Mouse (Mus musculus): Measurements from ENCODE around the gene Hfe. TPM values are rescaled to one million over a fixed set of nuclear protein-coding genes. Genes with fewer than 3 reads are reported as not detected.
"Not testable (repeated sequence)": the region's sequence is repeated elsewhere in the genome, so short reads cannot be mapped to it uniquely, and the experiment has no call there.

Gene Hfe
- total RNA-seq, 2 experiments from 2014 or later = 14.7 to 24.7 TPM

DNA sequence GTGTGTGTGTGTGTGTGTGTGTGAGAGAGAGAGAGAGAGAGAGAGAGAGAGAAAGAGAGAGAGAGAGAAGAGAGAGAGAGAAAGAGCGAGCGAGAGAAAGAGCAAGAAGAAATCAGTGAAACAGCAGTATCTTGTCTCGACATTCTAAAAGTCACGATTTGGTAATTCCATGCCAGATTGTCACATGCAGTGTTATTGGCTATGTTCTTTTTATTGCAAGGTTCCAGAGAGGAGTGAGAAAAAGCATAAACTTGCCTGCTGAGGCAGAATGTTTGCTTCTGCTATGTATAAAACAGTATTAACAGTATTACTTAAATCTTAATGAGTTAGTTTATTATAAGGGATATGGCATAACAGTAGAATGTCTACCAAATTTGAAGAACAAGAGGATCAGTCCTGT is 24.7 kb downstream of the Hfe start:
- no peak for DNase-seq

DNA sequence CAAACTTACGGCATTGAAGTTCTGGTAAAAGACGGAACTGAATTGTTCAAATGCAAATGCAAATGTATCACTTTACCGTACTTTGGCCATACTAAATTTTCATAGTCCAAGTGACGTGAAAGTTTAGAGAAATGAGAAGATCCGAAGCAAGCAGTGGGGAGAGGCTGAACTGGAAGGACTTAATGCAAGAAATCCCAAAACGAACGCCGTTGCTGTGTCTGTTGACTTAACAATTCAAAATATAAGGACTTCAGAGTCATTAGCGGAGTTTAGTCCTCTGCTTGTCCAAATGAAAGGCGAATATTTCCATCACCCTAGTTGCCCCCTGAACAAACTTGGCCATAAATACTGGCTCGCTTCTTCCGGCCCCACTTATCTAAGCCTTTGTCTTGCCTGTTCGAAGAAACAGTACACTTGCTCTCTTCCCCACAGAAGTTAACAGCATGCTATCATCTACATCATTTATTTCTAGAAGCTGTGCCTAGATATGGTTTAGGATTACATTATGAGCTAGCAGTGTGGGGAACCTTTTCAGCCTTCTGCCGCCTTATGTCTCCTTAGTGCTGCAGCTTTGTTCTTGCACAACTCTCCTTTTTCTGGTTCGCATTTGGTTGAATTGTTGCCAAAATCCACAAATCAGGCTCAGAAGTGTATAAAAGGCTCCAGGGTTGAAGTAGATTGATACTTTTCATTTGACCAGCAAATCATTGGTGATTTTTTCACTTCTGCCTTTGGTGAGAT is 25.4 kb downstream of the Hfe start:
- DNase-seq = no peak

DNA sequence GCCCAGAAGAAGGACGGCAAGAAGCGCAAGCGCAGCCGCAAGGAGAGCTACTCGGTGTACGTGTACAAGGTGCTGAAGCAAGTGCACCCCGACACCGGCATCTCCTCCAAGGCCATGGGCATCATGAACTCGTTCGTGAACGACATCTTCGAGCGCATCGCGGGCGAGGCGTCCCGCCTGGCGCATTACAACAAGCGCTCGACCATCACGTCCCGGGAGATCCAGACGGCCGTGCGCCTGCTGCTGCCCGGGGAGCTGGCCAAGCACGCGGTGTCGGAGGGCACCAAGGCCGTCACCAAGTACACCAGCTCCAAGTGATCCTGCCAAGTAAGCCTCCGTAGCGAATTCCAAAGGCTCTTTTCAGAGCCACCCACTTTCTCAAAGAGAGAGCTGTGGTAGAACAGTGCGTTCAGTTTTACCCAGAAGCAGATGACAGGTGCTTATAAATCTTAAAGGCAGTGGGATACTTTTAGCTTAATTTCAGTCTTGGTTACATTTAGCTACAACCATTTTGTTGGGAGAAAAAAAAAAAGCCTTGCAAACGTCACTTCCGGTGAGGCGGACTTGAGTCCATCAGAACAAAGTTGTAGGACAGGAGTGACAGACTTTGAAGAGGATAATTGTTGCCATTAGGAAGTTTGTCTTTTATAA is 26.2 kb downstream of the Hfe start:
- DNase-seq = not testable (repeated sequence)

DNA sequence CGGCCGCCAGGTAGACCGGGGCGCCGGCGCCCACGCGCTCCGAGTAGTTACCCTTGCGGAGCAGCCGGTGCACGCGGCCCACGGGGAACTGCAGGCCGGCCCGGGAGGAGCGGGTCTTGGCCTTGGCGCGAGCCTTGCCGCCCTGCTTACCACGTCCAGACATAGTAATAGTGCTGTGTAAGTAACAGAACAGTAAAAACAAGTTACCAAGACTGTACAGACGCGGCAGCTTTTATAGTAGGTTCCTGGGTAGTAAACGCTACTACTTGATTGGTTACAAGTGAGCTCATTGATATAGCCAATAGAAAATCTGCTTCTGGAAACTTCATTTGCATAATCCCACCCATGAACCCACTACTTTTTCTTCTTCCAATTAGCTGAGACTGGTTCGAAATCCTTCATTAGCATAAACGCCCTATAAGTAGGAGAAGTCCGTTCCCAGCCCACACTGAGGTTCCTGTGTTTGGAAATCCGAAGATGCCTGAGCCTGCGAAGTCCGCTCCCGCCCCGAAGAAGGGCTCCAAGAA is 26.8 kb downstream of the Hfe start, which contains the start of the genes Hist1h2ac and Hist1h2bc:
Gene Hist1h2ac, minus strand, starts transcription at position 194 of the 527 bp plus-strand sequence.
Gene Hist1h2bc, plus strand, starts transcription at position 445 of the 527 bp plus-strand sequence.
- DNase-seq = peak; percentile 68

DNA sequence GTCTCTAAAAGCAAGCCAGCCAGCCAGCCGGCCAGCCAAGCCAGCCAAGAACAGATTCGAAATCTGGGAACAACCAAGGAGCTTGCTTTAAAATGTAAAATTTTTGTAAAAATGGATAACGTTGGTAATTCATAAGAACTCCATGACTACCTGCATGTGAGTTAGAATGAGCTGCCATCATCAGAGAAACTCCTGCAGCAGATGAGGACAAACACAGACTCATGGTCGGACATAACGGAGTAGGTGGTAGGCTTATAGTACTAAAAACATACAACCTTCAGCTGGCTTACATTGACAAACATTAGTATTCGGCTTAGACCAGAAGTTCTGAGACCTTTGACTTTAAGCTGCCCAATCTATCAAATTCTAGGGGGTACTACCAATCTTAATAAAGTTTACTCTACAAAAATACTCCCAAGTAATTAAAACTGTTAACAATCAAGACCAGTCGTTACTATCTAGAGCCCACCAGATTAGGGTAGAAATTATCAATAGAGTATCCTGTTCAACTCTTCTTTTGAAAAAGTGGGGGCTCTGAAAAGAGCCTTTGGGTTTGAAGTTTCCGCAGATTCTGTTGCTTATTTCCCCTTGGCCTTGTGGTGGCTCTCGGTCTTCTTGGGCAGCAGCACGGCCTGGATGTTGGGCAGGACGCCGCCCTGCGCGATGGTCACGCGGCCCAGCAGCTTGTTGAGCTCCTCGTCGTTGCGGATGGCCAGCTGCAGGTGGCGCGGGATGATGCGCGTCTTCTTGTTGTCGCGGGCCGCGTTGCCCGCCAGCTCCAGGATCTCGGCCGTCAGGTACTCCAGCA is 27.5 kb downstream of the Hfe start:
- DNase-seq = not testable (repeated sequence)

- DNase-seq = no peak
These were observed 28.1 kb downstream of the Hfe start for GRCm38 (mm10) chr13:23682623-23682946.

- DNase-seq = no peak
These were observed 28.6 kb downstream of the Hfe start for GRCm38 (mm10) chr13:23681990-23682582.

GRCm38 (mm10) chr13:23662536-23662935 is 48.1 kb downstream of the Hfe start:
- DNase-seq = no peak

GRCm38 (mm10) chr13:23659636-23660366 is 50.9 kb downstream of the Hfe start:
- no peak for DNase-seq

Small RNA genes within 50 kb of the gene (microRNA-seq; reads per million reads assigned to microRNA genes)
- gene Gm44314 (ENCODE audit: borderline replicate concordance in 2 of 2) = 0 reads per million in 2 experiments
- gene Gm44350 (ENCODE audit: borderline replicate concordance in 2 of 2) = 0 reads per million in 2 experiments
- 0 reads per million in 2 experiments for gene Gm44484 (ENCODE audit: borderline replicate concordance in 2 of 2)

Other genes starting within 250 kb of the Hfe start
- gene Btn1a1, start 245.0 kb downstream of the Hfe start, total RNA-seq (2021) = not detected
- not detected for gene Btn2a2, start 222.0 kb downstream of the Hfe start, total RNA-seq (2021)
- 100 to 1,000 TPM; 156 to 160 TPM for gene Hist1h4h, start 179.8 kb downstream of the Hfe start, total RNA-seq (2021)
- gene Hist1h2af, start 176.9 kb downstream of the Hfe start, total RNA-seq (2021) = 10 to 100 TPM in 1 of 2 experiments, 1 to 10 TPM in 1; 9.5 to 14.9 TPM
- 1 to 10 TPM; 2.0 to 3.9 TPM for gene Hist1h3g, start 175.4 kb downstream of the Hfe start, total RNA-seq (2021)
- 1 to 10 TPM in 1 of 2 experiments, under 1 TPM in 1; 0.90 to 1.7 TPM for gene Hist1h2bh, start 167.5 kb downstream of the Hfe start, total RNA-seq (2021)
- 1 to 10 TPM; 5.0 to 6.6 TPM for gene Hist1h3f, start 166.8 kb downstream of the Hfe start, total RNA-seq (2021)
- gene Hist1h4f, start 159.2 kb downstream of the Hfe start, total RNA-seq (2021) = 10 to 100 TPM; 15.2 to 26.3 TPM
- gene Hist1h1d, start 157.6 kb downstream of the Hfe start, total RNA-seq (2021) = 1 to 10 TPM; 1.2 to 2.3 TPM
- gene Hist1h3e, start 148.5 kb downstream of the Hfe start, total RNA-seq (2021) = 10 to 100 TPM; 11.7 to 13.0 TPM
- 1 to 10 TPM in 1 of 2 experiments, under 1 TPM in 1; 0.54 to 2.5 TPM for gene Hist1h2ae, start 139.6 kb downstream of the Hfe start, total RNA-seq (2021)
- gene Hist1h2bg, start 139.5 kb downstream of the Hfe start, total RNA-seq (2021) = 10 to 100 TPM; 24.4 to 24.5 TPM
- gene Hist1h2bf, start 136.7 kb downstream of the Hfe start, total RNA-seq (2021) = 10 to 100 TPM; 10.4 TPM
- gene Hist1h2ad, start 136.5 kb downstream of the Hfe start, total RNA-seq (2021) = 1 to 10 TPM; 1.5 to 5.5 TPM
- 1 to 10 TPM; 3.4 to 3.8 TPM for gene Hist1h3d, start 135.1 kb downstream of the Hfe start, total RNA-seq (2021)
- 10 to 100 TPM; 35.7 to 38.0 TPM for gene Hist1h4d, start 129.3 kb downstream of the Hfe start, total RNA-seq (2021)
- gene Hist1h2be, start 89.7 kb downstream of the Hfe start, total RNA-seq (2021) = 10 to 100 TPM; 18.0 to 18.2 TPM
- 10 to 100 TPM; 40.0 to 45.3 TPM for gene Hist1h1e, start 88.3 kb downstream of the Hfe start, total RNA-seq (2021)
- gene Hist1h2ac, start 26.9 kb downstream of the Hfe start, total RNA-seq (2021) = 1 to 10 TPM in 1 of 2 experiments, under 1 TPM in 1; 0.84 to 2.0 TPM
- gene Hist1h2bc, start 26.7 kb downstream of the Hfe start, total RNA-seq (2021) = 10 to 100 TPM; 67.0 to 81.6 TPM
- not detected for gene Hist1h1t, start 15.0 kb downstream of the Hfe start, total RNA-seq (2021)
- 10 to 100 TPM; 53.1 to 63.8 TPM for gene Hist1h4c, start 12.4 kb downstream of the Hfe start, total RNA-seq (2021)
- gene Hist1h1c, start 28.0 kb upstream of the Hfe start, total RNA-seq (2021) = 100 to 1,000 TPM; 156 to 159 TPM
- gene Hist1h3c, start 34.7 kb upstream of the Hfe start, total RNA-seq (2021) = 1 to 10 TPM; 5.0 to 7.1 TPM
- gene Hist1h2bb, start 35.9 kb upstream of the Hfe start, total RNA-seq (2021) = 10 to 100 TPM in 1 of 2 experiments, 1 to 10 TPM in 1; 5.9 to 10.7 TPM
- 10 to 100 TPM in 1 of 2 experiments, 1 to 10 TPM in 1; 9.5 to 11.0 TPM for gene Hist1h2ab, start 40.3 kb upstream of the Hfe start, total RNA-seq (2021)
- 10 to 100 TPM in 1 of 2 experiments, 1 to 10 TPM in 1; 9.6 to 17.3 TPM for gene Hist1h3b, start 41.4 kb upstream of the Hfe start, total RNA-seq (2021)
- 10 to 100 TPM in 1 of 2 experiments, 1 to 10 TPM in 1; 8.6 to 18.2 TPM for gene Hist1h4b, start 46.2 kb upstream of the Hfe start, total RNA-seq (2021)
- 10 to 100 TPM in 1 of 2 experiments, 1 to 10 TPM in 1; 8.0 to 13.6 TPM for gene Hist1h4a, start 50.4 kb upstream of the Hfe start, total RNA-seq (2021)
- 10 to 100 TPM; 10.2 to 14.0 TPM for gene Hist1h3a, start 51.5 kb upstream of the Hfe start, total RNA-seq (2021)
- 1 to 10 TPM; 5.3 to 7.9 TPM for gene Hist1h1a, start 52.8 kb upstream of the Hfe start, total RNA-seq (2021)
- gene Trim38, start 59.1 kb upstream of the Hfe start, total RNA-seq (2021) = not detected
- gene Slc17a2, start 96.1 kb upstream of the Hfe start, total RNA-seq (2021) = not detected
- not detected for gene Slc17a3, start 128.6 kb upstream of the Hfe start, total RNA-seq (2021)
- gene Slc17a1, start 156.9 kb upstream of the Hfe start, total RNA-seq (2021) = not detected
- not detected for gene Slc17a4, start 204.2 kb upstream of the Hfe start, total RNA-seq (2021)
- not detected for gene Hist1h2ba, start 223.3 kb upstream of the Hfe start, total RNA-seq (2021)
- gene Hist1h2aa, start 223.6 kb upstream of the Hfe start, total RNA-seq (2021) = not detected

Measured in gastrocnemius, postnatal 25 days (tissue).